Mouse (Mus musculus) kidney, adult 2 months (tissue): Measurements from ENCODE around the gene Kcnh7.

ENCODE experiments used
- CTCF ChIP-seq: fragments of 200-500 bp; conservative IDR thresholded peaks from 2 replicates; pipeline ENCODE4 v1.5.1; 2011; ENCODE audit warnings: low read depth, mild to moderate bottlenecking, control low read depth, low read length, moderate library complexity, mixed read lengths; ENCODE audit not compliant: insufficient read depth, insufficient read length
- POLR2A ChIP-seq: fragments of 200-500 bp; IDR thresholded peaks from one replicate; pipeline ENCODE4 v1.6.1; 2011; ENCODE audit warnings: low read depth, low read length, control low read depth

DNA sequence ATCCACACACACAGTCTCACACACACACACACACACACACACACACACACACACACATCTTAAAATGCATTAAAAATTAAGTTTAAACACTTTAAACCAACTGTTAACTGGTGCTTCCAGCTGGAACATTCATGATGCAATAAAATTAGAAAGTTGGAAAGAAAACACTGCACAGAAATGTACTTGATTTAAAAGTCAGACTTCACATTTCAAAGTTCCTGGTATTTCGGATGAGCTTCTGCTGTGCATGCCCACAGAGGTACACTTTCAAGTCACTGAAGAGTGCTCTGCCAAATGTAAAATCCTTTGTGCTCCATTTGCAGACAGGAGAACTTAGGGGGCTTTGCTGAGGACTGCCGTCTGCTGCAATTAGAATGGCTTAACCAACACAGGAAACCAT is 125.7 kb downstream of the Kcnh7 start:
- no peak for TF ChIP-seq CTCF
- no peak for TF ChIP-seq POLR2A
